8 mouse cellular contexts compared by ENCODE assay signal in genomic region chr5:146904404-146904803, GRCm38 (mm10). TPM values are rescaled to one million over a fixed set of nuclear protein-coding genes. Genes with fewer than 3 reads are reported as not detected.
A peak's percentile ranks its signal among the peaks of the same experiment; 100 is the strongest.
DNase-seq lines count a peak whose midpoint lies in the region; ATAC-seq and TF ChIP-seq lines count a peak whose summit lies in the region.

No protein-coding gene starts in this region.

- H3K4me2 ChIP-seq in intestine, embryonic 15.5 days (replicated peaks): no peak overlapping the region

- no peak overlapping the region for H3K9ac ChIP-seq in intestine, embryonic 15.5 days

- TF ChIP-seq CTCF in cortical plate, adult 2 months (IDR thresholded peaks at IDR 0.05; ENCODE audit: extremely low read depth, insufficient read depth, low read length): peak; percentile 90

- peak; percentile 93 for DNase-seq in adipocyte (ENCODE audit: low spot score)
- DNase-seq in gastrocnemius, adult 8-10 months (ENCODE audit: low spot score in 2 of 2): peak; percentile 41 to 46
- peak; percentile 85 to 88 for DNase-seq in left cerebral cortex, postnatal 14 days (ENCODE audit: low spot score in 2 of 2)
- peak; percentile 78 for DNase-seq in mesoderm, embryonic 11.5 days (ENCODE audit: low read depth, low spot score)
- DNase-seq in right cerebral cortex, postnatal 25 days: peak; percentile 57
- DNase-seq in urinary bladder, postnatal 36 days (ENCODE audit: low spot score in 2 of 2): peak; percentile 65 to 77

- ATAC-seq in intestine, embryonic 15.5 days: peak; percentile 73

- no peaks in the 10 kb centered on the region for H3K9me3 ChIP-seq in intestine, embryonic 15.5 days

- intact Hi-C loops in left cerebral cortex, postnatal 14 days (cut with DNase I): loop anchor here (1.0 to 2.0 kb wide), 3 partner anchors 198 to 414 kb away; no protein-coding TSS in a partner anchor

- no peak overlapping the region for H3K4me3 ChIP-seq in cortical plate, adult 2 months (ENCODE audit: insufficient read depth, low read length)
- H3K4me3 ChIP-seq in intestine, embryonic 15.5 days (replicated peaks): no peak overlapping the region

- H3K27me3 ChIP-seq in intestine, embryonic 15.5 days (replicated peaks): no peaks in the 10 kb centered on the region

- H3K27ac ChIP-seq in cortical plate, adult 2 months (ENCODE audit: insufficient read depth, low read length): no peak overlapping the region
- H3K27ac ChIP-seq in intestine, embryonic 15.5 days: no peak overlapping the region

- no peaks in the 10 kb centered on the region for H3K36me3 ChIP-seq in intestine, embryonic 15.5 days

- TF ChIP-seq POLR2A in cortical plate, adult 2 months (IDR thresholded peaks at IDR 0.05; ENCODE audit: extremely low read depth, insufficient read depth, low read length): no peak

- no peaks in the 10 kb centered on the region for H3K4me1 ChIP-seq in cortical plate, adult 2 months (ENCODE audit: control insufficient read depth, insufficient read depth, low read length)
- no peaks in the 10 kb centered on the region; the same call in 1 of the 2 replicates for H3K4me1 ChIP-seq in intestine, embryonic 15.5 days (replicated peaks)

- 30% methylated on average over 8 of the region's 8 CpGs for WGBS in intestine, embryonic 15.5 days

RNA-seq across cellular contexts. Expression of gene Gtf3a, which starts 44.1 kb away (rescaled TPM):
- polyA plus RNA-seq in cortical plate, adult 2 months (2012; rRNA removed): 53.7 and 55.6 TPM in 2 replicates
- total RNA-seq in gastrocnemius, adult 8-10 months (2022): 10 to 100 TPM; 26.2 to 31.3 (median 28.5) TPM
- polyA plus RNA-seq in intestine, embryonic 15.5 days (2015; fragmentation: Nextera tagmentation; extraction: Ambion mirVana): 132 TPM in 2 replicates
- total RNA-seq in left cerebral cortex, postnatal 14 days (2021): 10 to 100 TPM; 23.9 to 29.1 TPM

RNA-seq across cellular contexts. Expression of gene Mtif3, which starts 59.2 kb away (rescaled TPM):
- 20.3 and 20.7 TPM in 2 replicates for polyA plus RNA-seq in cortical plate, adult 2 months (2012; rRNA removed)
- 10 to 100 TPM; 22.4 to 28.6 (median 23.5) TPM for total RNA-seq in gastrocnemius, adult 8-10 months (2022)
- 27.8 and 28.3 TPM in 2 replicates for polyA plus RNA-seq in intestine, embryonic 15.5 days (2015; fragmentation: Nextera tagmentation; extraction: Ambion mirVana)
- total RNA-seq in left cerebral cortex, postnatal 14 days (2021): 10 to 100 TPM; 20.9 to 22.6 TPM

RNA-seq across cellular contexts. Expression of gene Rasl11a, which starts 59.5 kb away (rescaled TPM):
- polyA plus RNA-seq in cortical plate, adult 2 months (2012; rRNA removed): 3.8 and 5.4 TPM in 2 replicates
- 1 to 10 TPM in 1 of 4 experiments, under 1 TPM in 3; 0.73 to 1.0 (median 0.76) TPM for total RNA-seq in gastrocnemius, adult 8-10 months (2022)
- 26.8 and 32.7 TPM in 2 replicates for polyA plus RNA-seq in intestine, embryonic 15.5 days (2015; fragmentation: Nextera tagmentation; extraction: Ambion mirVana)
- total RNA-seq in left cerebral cortex, postnatal 14 days (2021): 10 to 100 TPM in 1 of 2 experiments, 1 to 10 TPM in 1; 7.6 to 16.9 TPM

Comparison
In these comparisons a context has a peak if more than half of its experiments do, and no peak if none do; other contexts are left out.
1. RNA of gene Rasl11a, which starts 59.5 kb away (total RNA-seq): 7.6 to 16.9 TPM in left cerebral cortex, postnatal 14 days; 0.73 to 1.0 TPM in gastrocnemius, adult 8-10 months; every median in the first group is over 4 times any median in the second.
2. Peak in every context shown above with its lines, with median percentiles within 50 percentile points of each other: DNase-seq.